Mouse (Mus musculus) spleen, adult 18-20 months (tissue): ENCODE data around the gene Commd6.

Source experiments
- DNase-seq, 2 experiments: peaks; one replicate each; pipeline ENCODE4 v3.0.0; 2022; ENCODE audit warnings: mixed read lengths in 2 of 2

The Commd6 gene

GRCm38 (mm10) chr14:101640153-101640843, at the start of gene Commd6:
Commd6 (minus strand) TSS chr14:101640686.
- DNase-seq: peak; percentile 82 to 86

DNA sequence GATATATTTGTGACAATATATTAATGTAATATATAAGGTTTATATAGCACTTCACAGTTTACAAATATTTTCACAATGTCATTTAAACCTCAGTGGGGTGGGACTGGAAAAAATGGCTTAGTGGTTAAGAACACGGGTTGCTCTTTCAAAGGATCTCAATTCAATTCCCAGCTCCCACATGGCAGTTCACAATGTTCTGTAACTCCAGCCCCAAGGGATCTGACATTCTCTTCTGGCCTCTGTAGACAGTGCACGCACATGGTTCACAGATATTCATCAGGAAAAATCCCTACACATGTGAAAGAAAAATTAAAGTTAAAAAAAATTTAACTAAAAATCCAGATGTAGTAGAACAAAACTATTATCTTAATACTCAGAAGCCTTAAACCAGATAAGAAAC, 47.9 kb upstream of the Commd6 start:
- DNase-seq: no peak

GRCm38 (mm10) chr14:101687696-101688095, 47.2 kb upstream of the Commd6 start:
- no peak for DNase-seq

- DNase-seq: no peak
Measured at GRCm38 (mm10) chr14:101672226-101672625, 31.7 kb upstream of the Commd6 start.

DNA sequence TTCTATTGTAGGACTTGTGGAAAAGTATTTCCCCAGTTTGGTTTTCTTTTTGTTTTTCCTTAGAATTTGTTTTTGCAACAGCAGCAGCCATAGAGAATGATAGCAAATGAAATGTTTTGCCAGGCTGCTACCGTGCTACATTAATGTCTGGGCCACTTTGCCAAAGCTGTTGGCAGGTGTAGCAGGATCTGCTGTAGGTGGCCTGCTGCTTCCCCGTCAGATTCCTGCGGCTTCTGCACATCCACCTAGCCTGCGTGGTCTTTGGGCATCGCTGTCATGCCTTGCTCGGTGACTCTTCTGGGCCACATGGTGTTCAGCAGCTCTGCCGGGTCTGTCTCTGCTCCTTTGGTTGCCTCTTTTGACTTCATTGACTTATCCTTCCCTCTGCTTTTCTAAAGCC, 28.1 kb upstream of the Commd6 start:
- no peak for DNase-seq

- no peak for DNase-seq
Measured at GRCm38 (mm10) chr14:101666536-101666935, 26.1 kb upstream of the Commd6 start.

- DNase-seq: no peak
Measured at GRCm38 (mm10) chr14:101666056-101666455, 25.6 kb upstream of the Commd6 start.

GRCm38 (mm10) chr14:101664274-101664673, 23.8 kb upstream of the Commd6 start:
- no peak for DNase-seq

DNA sequence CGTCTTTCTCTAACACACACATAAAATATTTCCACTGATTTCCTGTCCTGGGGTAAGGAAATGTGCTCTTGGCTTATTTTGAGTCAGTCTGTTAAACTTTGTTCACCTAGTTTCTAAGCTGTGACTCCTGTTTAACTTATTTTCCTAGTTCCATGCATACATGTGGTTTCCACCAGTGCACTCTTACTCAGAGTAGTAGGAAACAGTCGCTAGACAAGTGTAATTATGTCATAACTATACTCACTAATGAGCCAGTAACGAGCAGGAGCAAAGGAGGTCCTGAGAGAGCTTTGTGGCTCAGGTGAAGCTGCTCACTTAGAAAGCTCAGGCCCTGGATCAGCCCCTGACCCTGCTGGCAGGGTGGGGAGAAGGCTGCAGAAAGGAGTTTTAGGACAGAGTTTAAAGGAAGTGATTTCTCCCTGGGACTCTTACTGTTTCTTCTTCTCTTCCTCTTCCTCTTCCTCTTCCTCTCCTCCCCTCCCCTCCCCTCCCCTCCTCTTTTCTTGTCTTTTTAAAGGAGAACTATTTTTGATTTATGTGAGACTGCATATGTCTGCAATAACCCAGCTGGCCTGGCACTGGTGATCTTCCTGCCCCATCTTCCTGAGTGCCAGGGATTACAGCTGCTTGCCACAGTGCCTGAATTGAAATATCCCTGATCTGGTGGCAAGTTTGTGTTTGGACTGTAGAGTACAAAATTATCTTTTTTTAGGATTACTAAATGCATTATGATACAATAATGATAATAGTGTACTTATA, 21.3 kb upstream of the Commd6 start:
- DNase-seq: no peak

GRCm38 (mm10) chr14:101656307-101656706, 15.8 kb upstream of the Commd6 start:
- DNase-seq: no peak

DNA sequence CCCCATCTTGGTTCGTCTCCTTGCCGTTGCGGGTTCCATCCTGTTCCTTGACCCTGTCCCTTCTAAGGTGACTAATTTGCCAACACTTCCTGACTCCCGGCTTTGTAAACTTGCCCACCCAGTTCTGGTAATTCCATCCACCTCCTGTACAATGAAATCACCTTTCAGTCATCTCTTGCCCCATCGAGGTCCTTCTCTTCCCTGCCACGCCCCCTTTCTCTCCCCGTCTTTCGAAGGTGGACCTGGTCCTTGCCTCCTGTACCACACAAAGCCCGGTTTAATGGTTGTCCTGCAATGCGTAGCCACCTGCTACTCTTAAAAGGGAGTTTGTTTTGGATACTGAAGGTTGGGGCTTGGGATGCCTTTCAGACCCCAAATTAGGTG, 14.0 kb upstream of the Commd6 start:
- DNase-seq: no peak

DNA sequence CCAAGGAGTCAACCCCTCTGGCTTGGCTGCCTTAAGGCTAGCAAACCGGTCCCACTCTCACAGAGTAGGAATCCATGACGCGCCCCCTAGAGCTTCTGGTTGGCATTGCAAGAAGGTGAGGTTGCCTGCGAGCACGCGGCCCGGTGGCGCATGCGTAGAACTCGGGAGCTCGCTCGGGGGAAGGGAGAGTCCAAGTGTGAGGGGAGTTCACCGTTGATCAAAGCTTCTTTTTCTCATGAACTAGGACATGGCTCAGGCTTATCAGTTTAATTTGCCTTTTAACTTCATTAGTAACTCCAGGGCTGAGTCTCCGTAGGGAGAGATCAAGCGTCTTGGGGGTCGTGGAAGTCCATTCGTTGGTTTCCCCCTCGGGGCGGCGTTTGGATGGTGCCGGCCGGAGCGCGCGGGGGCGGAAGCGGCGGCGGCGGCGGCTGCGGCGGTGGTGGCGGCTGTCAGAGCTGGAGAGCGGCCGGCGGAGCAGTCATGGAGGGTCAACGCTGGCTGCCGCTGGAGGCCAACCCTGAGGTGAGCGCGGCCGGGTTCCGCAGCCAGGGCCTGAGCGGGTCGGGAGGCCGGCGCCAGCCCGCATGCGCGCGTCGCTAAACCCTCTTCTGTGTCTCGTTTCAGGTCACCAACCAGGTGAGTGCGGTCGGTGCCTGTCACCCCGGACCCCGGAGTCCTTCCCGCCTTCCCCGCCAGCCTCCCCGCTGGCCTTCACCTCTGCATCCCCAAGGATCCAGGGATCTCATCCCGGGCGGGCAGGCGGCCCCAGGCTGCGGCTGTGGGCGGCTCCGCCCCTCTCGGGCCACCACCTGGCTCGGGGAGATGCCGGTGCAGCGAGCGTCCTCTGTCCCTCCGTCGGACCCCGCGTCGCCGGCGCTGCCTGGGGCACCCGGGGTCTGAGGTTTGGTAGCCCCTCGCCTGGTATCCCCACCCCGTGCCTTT, 13.4 kb upstream of the Commd6 start, which contains the start of gene Uchl3:
Gene Uchl3 (plus strand): TSS at position 387 of the 945 bp plus-strand sequence.
- peak; percentile 91 to 98 for DNase-seq

GRCm38 (mm10) chr14:101652571-101652970, 12.1 kb upstream of the Commd6 start:
- DNase-seq: no peak

DNA sequence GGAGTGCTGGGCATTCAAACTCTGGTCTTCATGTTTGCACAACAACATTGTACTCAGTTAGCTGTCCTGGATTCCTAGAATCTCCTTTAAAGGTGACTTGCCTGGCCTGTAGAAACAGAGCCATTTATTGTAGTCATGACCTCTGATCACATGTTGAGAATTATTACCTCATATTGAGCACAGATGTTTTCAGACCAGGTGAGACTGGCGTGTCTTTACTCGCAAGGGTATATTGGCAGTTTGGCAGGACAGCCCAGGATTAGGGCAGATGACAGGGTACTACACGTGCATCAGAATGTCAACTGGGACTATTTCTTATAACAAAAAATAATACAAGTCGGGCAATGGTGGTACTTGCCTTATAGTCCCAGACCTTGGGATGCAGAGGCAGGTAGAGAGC, 10.1 kb upstream of the Commd6 start:
- no peak for DNase-seq

- no peak for DNase-seq
Measured at GRCm38 (mm10) chr14:101644948-101645347, 4.5 kb upstream of the Commd6 start.

DNA sequence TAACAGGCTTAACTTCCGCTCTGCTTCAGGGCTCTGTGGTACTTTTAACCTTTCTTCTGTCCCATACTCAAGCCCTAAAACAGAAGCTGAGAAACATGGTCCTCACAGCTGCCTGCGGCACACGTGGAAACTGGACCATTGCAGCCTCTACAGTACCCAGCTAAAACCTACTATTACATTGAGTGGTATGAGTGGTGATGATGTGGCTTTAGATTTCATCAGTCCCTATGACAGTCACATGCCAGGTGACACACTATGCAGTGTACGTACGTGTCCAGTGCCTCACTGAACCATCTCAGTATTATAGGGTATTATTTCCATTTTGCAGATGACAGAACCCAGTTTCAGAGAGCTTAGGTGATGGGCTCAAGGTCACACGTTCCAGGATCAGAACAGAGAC, 3.1 kb downstream of the Commd6 start:
- no peak for DNase-seq

GRCm38 (mm10) chr14:101635765-101636164, 4.7 kb downstream of the Commd6 start:
- no peak for DNase-seq

DNA sequence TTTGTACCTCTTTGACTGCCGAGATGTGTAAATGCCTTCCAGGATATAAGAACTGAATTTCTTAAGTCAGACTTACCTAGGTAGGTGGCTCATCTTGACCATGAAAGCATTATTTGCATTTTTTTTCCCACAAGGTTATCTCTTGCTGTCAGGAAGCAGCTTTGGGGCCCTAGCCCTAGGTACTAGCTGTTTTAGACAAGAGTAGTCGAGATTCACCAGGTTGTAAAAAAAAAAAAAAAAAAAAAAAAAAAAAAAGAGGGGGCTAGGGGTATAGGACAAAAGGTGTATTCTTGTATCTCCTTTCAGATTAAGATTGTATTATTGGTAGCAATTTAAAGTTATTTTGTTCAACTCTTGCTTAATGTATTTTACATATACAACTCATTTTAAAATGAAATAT, 9.9 kb downstream of the Commd6 start:
- DNase-seq: no peak

DNA sequence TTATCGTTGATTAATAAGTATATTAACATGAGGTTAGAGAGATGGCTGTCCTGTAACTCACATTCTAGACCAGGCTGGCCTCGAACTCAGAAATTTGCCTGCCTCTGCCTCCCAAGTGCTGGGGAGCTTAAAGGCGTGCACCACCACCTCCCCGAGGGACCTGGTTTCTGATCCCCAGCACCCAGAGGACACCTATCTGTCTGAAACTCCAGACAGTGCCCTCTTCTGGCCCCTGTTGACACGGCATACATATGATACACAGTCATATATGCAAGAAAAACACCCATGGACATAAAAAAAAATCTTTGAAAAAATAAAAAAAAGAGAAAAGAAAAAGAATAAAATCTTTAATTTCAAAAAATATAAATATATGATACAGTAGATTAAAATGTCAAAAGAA, 22.8 kb downstream of the Commd6 start:
- DNase-seq: no peak

DNA sequence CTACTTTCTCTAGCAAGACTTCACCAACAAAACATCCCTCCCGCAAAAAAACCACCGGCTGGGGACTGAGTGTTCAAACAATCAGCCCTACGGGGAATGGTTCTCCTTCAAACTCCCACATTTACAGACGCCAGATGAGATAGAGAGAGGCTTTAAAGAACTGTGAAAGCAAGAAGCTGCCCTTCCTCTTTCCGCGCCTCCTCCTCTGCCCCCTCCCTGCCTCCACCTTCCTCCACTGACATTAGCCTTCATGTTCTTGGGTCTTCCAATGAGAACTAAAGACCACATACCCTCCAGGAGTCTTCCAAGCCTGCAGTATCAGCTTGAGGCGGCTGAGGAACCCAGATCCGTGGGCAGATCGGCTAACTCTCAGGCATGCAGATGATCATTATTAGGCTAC, 24.3 kb downstream of the Commd6 start:
- no peak for DNase-seq

DNA sequence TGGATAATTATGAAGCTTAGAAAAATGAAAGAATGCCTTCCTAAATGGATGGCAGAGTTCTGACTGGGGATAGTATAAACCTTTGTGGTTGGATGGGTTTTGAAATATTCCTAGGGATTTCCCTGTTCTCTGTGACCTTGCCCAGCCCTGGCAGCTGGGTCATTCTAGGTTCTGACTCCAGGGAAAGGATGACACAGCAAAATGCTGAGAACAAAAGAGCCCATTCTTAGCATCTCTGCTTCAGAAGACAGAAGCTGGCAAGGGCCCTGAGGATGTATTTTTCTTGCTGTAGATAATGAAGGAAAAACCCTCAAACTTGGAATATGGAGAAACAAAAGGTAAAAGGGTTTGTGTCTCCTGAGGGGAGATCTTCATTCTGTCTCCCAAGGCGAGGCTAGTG, 27.3 kb downstream of the Commd6 start:
- DNase-seq: no peak

DNA sequence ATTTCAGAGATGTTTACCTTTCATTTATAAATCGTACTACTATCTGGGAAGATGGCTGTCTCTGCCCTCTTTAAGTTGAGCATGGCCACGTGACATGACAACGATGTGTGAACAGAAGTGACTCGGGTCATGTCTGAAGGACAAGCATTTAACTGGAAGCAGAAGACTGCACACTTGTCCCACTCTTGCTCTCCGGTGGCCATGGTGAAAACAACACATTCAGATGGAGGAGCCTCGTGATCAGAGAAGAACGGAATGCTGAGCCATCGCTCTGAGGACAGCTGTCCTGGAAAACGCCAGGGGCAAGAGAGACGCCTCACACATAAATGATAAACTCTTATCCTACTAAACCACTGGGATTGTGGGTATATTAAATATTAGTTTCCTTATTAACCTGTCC, 29.8 kb downstream of the Commd6 start:
- no peak for DNase-seq
